In genomic region chr1:128701326-128701725, GRCm38 (mm10) we compare ENCODE assay signal across 29 mouse cellular contexts.
DNase-seq lines count a peak whose midpoint lies in the region; ATAC-seq and TF ChIP-seq lines count a peak whose summit lies in the region.
"Had no signal": no experiment of that assay in that cellular context is flagged by ENCODE, and none has a peak within 500 bp of the region (broad histone marks: within the 10 kb centered on the region; RNA-seq: fewer than 3 reads in every experiment).

No protein-coding gene starts in this region.

- ATAC-seq in stomach, postnatal 0 days (ENCODE audit: low FRiP score, low TSS enrichment) = 0 out of 2 replicates have a peak, but pooled peaks have one; percentile 53
- ATAC-seq in liver, embryonic 11.5 days (replicated peaks; ENCODE audit: low FRiP score) = no peak
- ATAC-seq: CD4-positive, CD25-positive, alpha-beta regulatory T cell, adult 4 months; forebrain, embryonic 14.5 days; hindbrain, embryonic 16.5 days; intestine, embryonic 15.5 days; liver, embryonic 12.5 days had no signal

- H3K27ac ChIP-seq in heart, embryonic 10.5 days = no peak overlapping the region
- H3K27ac ChIP-seq in stomach, postnatal 0 days (replicated peaks) = no peak overlapping the region
- H3K27ac ChIP-seq in liver, embryonic 11.5 days (ENCODE audit: low read depth, low read length) = no peak overlapping the region
- H3K27ac ChIP-seq: embryonic facial prominence, embryonic 13.5 days; heart, adult 2 months; hindbrain, embryonic 10.5 days; intestine, embryonic 15.5 days; layer of hippocampus, adult 2 months; limb, embryonic 12.5 days; liver, embryonic 12.5 days had no signal

- H3K4me2 ChIP-seq in stomach, postnatal 0 days (replicated peaks; ENCODE audit: low read depth) = no peak overlapping the region
- no peak overlapping the region for H3K4me2 ChIP-seq in liver, embryonic 11.5 days
- H3K4me2 ChIP-seq: embryonic facial prominence, embryonic 13.5 days; intestine, embryonic 15.5 days; limb, embryonic 12.5 days; liver, embryonic 12.5 days; midbrain, embryonic 11.5 days had no signal

- peak; percentile 90 for DNase-seq in heart, adult 11 months
- no peak for DNase-seq in heart, embryonic 10.5 days (ENCODE audit: low spot score)
- DNase-seq in B cell, adult 2 months = peak; percentile 60 to 67
- DNase-seq in NIH3T3 (ENCODE audit: low read depth) = peak; percentile 41
- DNase-seq in stomach, postnatal 0 days (ENCODE audit: low spot score) = peak; percentile 23
- DNase-seq in liver, embryonic 11.5 days (ENCODE audit: low spot score) = no peak
- no peak for DNase-seq in frontal cortex, postnatal 14 days (ENCODE audit: low spot score in 2 of 2)
- DNase-seq: cerebellum, adult 2 months; cerebellum, postnatal 36 days; embryo, embryonic 11 days; gastrocnemius, postnatal 25 days; kidney, adult 8-10 months; kidney, postnatal 14 days; layer of hippocampus, postnatal 36 days; lung, adult 18-20 months; lung, postnatal 10 days; thymus, adult 2 months had no signal

- no peak for TF ChIP-seq CTCF in stomach, postnatal 0 days (IDR thresholded peaks at IDR 0.05; ENCODE audit: low read depth)

- no peak overlapping the region for H3K4me3 ChIP-seq in heart, embryonic 10.5 days
- no peak overlapping the region for H3K4me3 ChIP-seq in stomach, postnatal 0 days (ENCODE audit: low read depth, low read length)
- no peak overlapping the region for H3K4me3 ChIP-seq in liver, embryonic 11.5 days (ENCODE audit: low read depth, low read length)
- H3K4me3 ChIP-seq: embryonic facial prominence, embryonic 13.5 days; heart, adult 2 months; hindbrain, embryonic 10.5 days; intestine, embryonic 15.5 days; layer of hippocampus, adult 2 months; limb, embryonic 12.5 days; liver, embryonic 12.5 days had no signal

- no peak for TF ChIP-seq EP300 in stomach, postnatal 0 days (optimal IDR thresholded peaks at IDR 0.05)

- no peak overlapping the region for H3K9ac ChIP-seq in stomach, postnatal 0 days (ENCODE audit: low read length)
- H3K9ac ChIP-seq in liver, embryonic 11.5 days (ENCODE audit: low read depth, low read length) = no peak overlapping the region
- H3K9ac ChIP-seq: embryonic facial prominence, embryonic 13.5 days; intestine, embryonic 15.5 days; limb, embryonic 12.5 days; liver, embryonic 12.5 days had no signal

- H3K4me1 ChIP-seq in heart, embryonic 10.5 days = no peaks in the 10 kb centered on the region; the same call in 1 of the 2 replicates
- H3K4me1 ChIP-seq in stomach, postnatal 0 days (replicated peaks; ENCODE audit: control insufficient read depth, insufficient read depth) = no peaks in the 10 kb centered on the region
- no peaks in the 10 kb centered on the region for H3K4me1 ChIP-seq in liver, embryonic 11.5 days (replicated peaks; ENCODE audit: control insufficient read depth, insufficient read depth, low read length)
- H3K4me1 ChIP-seq: embryonic facial prominence, embryonic 13.5 days; hindbrain, embryonic 10.5 days; intestine, embryonic 15.5 days; limb, embryonic 12.5 days; liver, embryonic 12.5 days had no signal

- no peaks in the 10 kb centered on the region for H3K9me3 ChIP-seq in heart, embryonic 10.5 days
- no peaks in the 10 kb centered on the region for H3K9me3 ChIP-seq in stomach, postnatal 0 days (ENCODE audit: control insufficient read depth, low read length)
- no peaks in the 10 kb centered on the region for H3K9me3 ChIP-seq in liver, embryonic 11.5 days (ENCODE audit: control insufficient read depth, low read length)
- H3K9me3 ChIP-seq: embryonic facial prominence, embryonic 13.5 days; hindbrain, embryonic 10.5 days; intestine, embryonic 15.5 days; limb, embryonic 12.5 days; liver, embryonic 12.5 days had no signal

- 57% methylated on average over 3 of the region's 3 CpGs for WGBS in heart, embryonic 10.5 days
- 55% methylated on average over 3 of the region's 3 CpGs for WGBS in stomach, postnatal 0 days
- WGBS in liver, embryonic 11.5 days = 73% methylated on average over 3 of the region's 3 CpGs

- H3K27me3 ChIP-seq in heart, embryonic 10.5 days (ENCODE audit: insufficient read depth, poor library complexity, severe bottlenecking) = no peaks in the 10 kb centered on the region
- H3K27me3 ChIP-seq in stomach, postnatal 0 days (ENCODE audit: control insufficient read depth, insufficient read depth, low read length) = no peaks in the 10 kb centered on the region
- no peaks in the 10 kb centered on the region for H3K27me3 ChIP-seq in liver, embryonic 11.5 days (replicated peaks; ENCODE audit: control insufficient read depth, insufficient read depth, low read length)
- H3K27me3 ChIP-seq: embryonic facial prominence, embryonic 13.5 days; intestine, embryonic 15.5 days; limb, embryonic 12.5 days; liver, embryonic 12.5 days had no signal

- H3K36me3 ChIP-seq in heart, embryonic 10.5 days = no peaks in the 10 kb centered on the region
- H3K36me3 ChIP-seq in stomach, postnatal 0 days (ENCODE audit: control insufficient read depth, insufficient read depth, low read length) = no peaks in the 10 kb centered on the region
- no peaks in the 10 kb centered on the region for H3K36me3 ChIP-seq in liver, embryonic 11.5 days (ENCODE audit: control insufficient read depth, insufficient read depth, low read length)
- H3K36me3 ChIP-seq: embryonic facial prominence, embryonic 13.5 days; G1E; hindbrain, embryonic 10.5 days; intestine, embryonic 15.5 days; limb, embryonic 12.5 days; liver, embryonic 12.5 days had no signal

Comparison
In these comparisons a context has a peak if more than half of its experiments do, and no peak if none do; other contexts are left out.
1. DNase-seq: peak in heart, adult 11 months (single experiment), B cell, adult 2 months (2 of 2), NIH3T3 (single experiment) and stomach, postnatal 0 days (single experiment); none in heart, embryonic 10.5 days (single experiment), liver, embryonic 11.5 days (single experiment) and frontal cortex, postnatal 14 days (0 of 2).